Mouse (Mus musculus): ENCODE data around the gene Lrp1.

Gene Lrp1

GRCm38 (mm10) chr10:127491128-127491512 lies 129.8 kb downstream of the Lrp1 start:
- no peak for DNase-seq

GRCm38 (mm10) chr10:127490160-127491127 lies 130.5 kb downstream of the Lrp1 start:
- DNase-seq: no peak

GRCm38 (mm10) chr10:127488856-127489255 lies 132.1 kb downstream of the Lrp1 start:
- no peak for DNase-seq

Data from kidney, postnatal 36 days (tissue).